Mouse (Mus musculus) bone marrow, adult 2 months (tissue): ENCODE data around the gene Tubd1. TPM values are rescaled to one million over a fixed set of nuclear protein-coding genes. Genes with fewer than 3 reads are reported as not detected.

ENCODE experiments used
- H3K27ac ChIP-seq: fragments of 200-500 bp; 2 replicates; pipeline ENCODE4 v1.5.1; 2012; ENCODE audit warnings: low read depth, mild to moderate bottlenecking, control low read depth, inconsistent platforms, low read length; ENCODE audit not compliant: control insufficient read depth, poor library complexity, insufficient read depth
- H3K4me1 ChIP-seq: fragments of 200-500 bp; 2 replicates; pipeline ENCODE4 v1.6.1; 2011; ENCODE audit warnings: low read length; ENCODE audit not compliant: control insufficient read depth, insufficient read depth
- H3K4me3 ChIP-seq: fragments of 200-500 bp; replicated peaks from 2 replicates; pipeline ENCODE3; 2011; ENCODE audit warnings: mild to moderate bottlenecking, low read depth, low read length, control low read depth; ENCODE audit not compliant: control insufficient read depth
- CTCF ChIP-seq: fragments of 200-500 bp; IDR thresholded peaks from 2 replicates; pipeline ENCODE4 v1.5.1; 2011; ENCODE audit warnings: low read length, control low read depth; ENCODE audit not compliant: control insufficient read depth, insufficient read depth
- POLR2A ChIP-seq: fragments of 200-500 bp; IDR thresholded peaks from 2 replicates; pipeline ENCODE4 v1.6.1; 2011; ENCODE audit warnings: low read depth, mild to moderate bottlenecking, control low read depth, low read length, borderline replicate concordance; ENCODE audit not compliant: control insufficient read depth
- WGBS: fragments of 180-500 bp; shearing (Covaris S2); methylation state at CpG from one replicate; pipeline ENCODE4 v1.1.7; 2018; 5-methylcytosine and 5-hydroxymethylcytosine counted together
- polyA plus RNA-seq: library from polyadenylated mRNA; stranded (reverse); fragments of >200 nt; gene quantifications from 2 replicates; pipeline ENCODE4 v1.2.4, GENCODE M21; 2011; ENCODE audit warnings: low replicate concordance; ENCODE audit not compliant: missing spikeins, insufficient read depth, insufficient read length

Tubd1 gene
- polyA plus RNA-seq, 1 experiment, result 13.6 TPM

DNA sequence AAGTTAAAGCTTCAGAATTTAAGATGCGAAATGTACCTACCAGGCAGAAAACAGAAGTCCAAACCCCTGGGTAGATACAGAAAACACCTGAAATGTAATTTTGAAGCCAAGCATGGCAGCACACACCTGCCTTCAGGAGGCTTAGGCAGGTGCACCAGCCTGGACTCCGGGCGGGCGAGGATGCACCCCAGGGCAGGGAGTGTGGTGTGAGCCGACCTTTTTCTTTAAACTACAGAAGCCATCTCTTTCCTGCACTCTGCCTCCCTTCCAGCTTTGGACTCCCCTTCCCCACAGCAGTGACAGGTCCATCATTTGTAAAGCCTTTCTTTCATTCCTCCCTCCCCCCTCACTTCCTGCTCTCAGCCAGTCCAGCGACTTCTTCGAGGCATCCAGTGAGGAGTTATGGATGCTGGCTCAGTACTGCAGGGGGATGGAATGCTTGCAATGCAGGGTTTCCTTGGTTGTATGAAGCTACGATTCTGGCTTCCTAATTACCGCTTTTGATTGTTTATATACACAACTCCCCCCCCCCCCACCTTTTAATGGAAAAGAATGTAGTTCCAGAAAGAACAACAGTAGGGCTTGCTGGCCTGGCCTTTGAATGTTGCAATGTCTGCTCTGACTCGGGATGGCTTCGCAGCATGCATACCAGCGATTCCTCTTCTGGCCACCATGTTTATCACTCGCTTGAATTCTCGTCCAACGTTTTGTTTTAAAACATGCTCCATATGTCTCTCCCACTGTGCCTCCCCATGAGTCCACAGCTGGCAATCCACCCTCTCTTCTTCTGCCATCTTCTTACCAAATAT is 26.5 kb downstream of the Tubd1 start:
- TF ChIP-seq CTCF (no peak), POLR2A (no peak)
- H3K27ac ChIP-seq, result no peak overlapping the region
- no peak overlapping the region for H3K4me3 ChIP-seq
- WGBS, result 78% methylated on average over 15 of the region's 15 CpGs
- H3K4me1 ChIP-seq, result no peaks in the 10 kb centered on the region

DNA sequence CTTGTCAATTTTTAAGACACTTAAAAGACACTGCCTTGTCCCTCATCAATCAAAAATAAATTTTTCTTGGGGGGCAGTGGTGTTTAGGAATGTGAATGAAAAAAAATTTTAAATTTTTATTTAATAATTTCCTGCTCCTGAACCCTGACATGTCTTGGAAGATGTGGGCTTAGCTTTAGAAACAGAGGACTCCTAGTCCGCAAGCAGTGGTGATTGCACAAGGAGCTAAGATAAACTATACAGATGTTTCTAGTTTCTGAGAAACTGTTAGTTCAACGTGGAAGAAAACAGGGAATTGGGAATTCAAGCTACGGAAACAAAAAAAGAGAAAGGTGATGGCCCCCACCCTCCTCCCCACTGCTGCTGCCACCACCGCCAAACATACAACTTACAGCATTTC is 27.1 kb downstream of the Tubd1 start:
- Histone ChIP-seq H3K4me3 (no peak overlapping the region), H3K27ac (no peak overlapping the region), H3K4me1 (no peaks in the 10 kb centered on the region; the same call in 1 of the 2 replicates)
- WGBS, result 70% methylated on average over 4 of the region's 4 CpGs
- no peak for TF ChIP-seq CTCF

DNA sequence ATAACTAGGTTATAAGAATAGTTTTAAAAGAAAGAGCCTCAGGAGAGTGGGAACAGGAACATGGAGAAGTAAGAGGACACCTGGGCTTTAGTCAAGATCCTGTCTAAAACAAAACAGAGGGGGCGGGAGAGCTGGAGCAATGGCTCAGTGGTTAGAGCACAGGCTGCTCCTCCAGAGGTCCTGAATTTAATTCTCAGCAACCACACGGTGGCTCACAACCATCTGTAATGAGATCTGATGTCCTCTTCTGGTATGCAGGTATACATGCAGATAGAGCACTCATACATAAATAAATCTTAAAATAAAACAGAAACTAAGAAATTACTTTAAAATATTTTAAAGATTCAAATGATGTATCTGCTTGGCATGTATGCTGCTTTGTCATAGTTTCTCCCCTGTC is 27.8 kb downstream of the Tubd1 start:
- H3K27ac ChIP-seq, result no peak overlapping the region
- no peaks in the 10 kb centered on the region; the same call in 1 of the 2 replicates for H3K4me1 ChIP-seq
- 37% methylated on average over 2 of the region's 2 CpGs for WGBS
- TF ChIP-seq CTCF, result no peak
- TF ChIP-seq POLR2A, result no peak
- H3K4me3 ChIP-seq, result no peak overlapping the region

GRCm38 (mm10) chr11:86573646-86574231 is 28.9 kb downstream of the Tubd1 start:
- 68% methylated on average over 6 of the region's 6 CpGs for WGBS
- TF ChIP-seq POLR2A (no peak), CTCF (no peak)
- Histone ChIP-seq H3K4me3 (no peak overlapping the region), H3K4me1 (peaks cover 2% of the 10 kb centered on the region; the same call in 1 of the 2 replicates), H3K27ac (no peak overlapping the region)

DNA sequence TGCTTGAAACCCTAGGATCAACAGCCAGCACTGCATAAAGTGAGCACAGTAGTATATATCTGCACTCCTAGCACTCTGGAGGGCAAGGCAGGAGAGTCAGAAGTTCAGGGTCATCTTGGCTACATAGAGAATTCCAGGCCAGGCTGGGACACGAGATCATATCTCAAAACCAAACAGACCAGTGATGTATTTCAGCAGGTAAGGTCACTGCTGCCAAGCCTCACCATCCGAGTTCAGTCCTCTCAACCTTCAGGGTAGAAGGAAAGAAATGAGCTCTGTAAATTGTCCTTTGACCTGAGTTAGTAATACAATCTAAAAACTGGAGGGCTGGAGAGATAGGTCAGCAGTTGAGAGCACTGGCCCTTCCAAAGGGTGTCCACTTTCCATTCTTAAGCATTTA is 29.6 kb downstream of the Tubd1 start:
- no peak for TF ChIP-seq CTCF
- no peak for TF ChIP-seq POLR2A
- Histone ChIP-seq H3K4me1 (peaks cover 4% of the 10 kb centered on the region), H3K27ac (no peak overlapping the region), H3K4me3 (no peak overlapping the region)
- WGBS, result 70% methylated on average over 2 of the region's 2 CpGs

DNA sequence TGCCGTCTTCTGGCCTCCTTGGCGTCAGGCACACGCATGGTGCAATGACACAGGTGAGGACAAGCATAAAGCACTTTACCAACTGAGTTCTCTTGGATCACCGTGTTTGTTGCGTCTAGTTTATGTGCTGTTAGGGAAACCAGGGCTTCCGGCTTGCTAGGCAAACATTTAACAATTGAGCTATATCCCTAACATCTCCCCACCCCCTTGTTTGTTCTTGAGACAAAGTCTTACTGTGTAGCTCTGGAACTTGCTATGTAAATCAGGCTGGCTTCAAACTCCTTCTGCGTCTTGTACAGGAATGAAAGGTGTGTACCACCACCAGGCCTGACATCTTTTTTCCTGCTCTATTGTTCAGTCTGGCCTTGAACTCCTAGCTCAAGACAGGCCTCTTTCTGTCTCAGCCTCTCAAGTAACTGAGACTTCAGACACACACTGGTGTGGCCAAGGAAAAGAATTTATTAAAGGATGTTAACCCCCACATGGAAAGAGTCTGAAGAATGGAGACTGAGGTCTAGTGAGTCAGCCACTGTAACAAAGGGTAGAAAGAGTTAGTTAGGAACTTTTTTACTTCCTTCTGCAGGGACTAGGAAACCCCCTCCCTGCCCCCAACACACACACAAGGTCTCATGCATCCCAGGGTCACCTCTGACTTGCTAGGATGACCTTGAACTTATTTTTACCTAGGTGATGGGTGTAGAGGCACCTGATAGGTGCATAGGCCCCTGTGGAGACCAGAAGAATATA is 31.0 kb downstream of the Tubd1 start:
- H3K4me1 ChIP-seq, result peaks cover 11% of the 10 kb centered on the region
- no peak overlapping the region for H3K27ac ChIP-seq
- H3K4me3 ChIP-seq, result no peak overlapping the region
- 85% methylated on average over 7 of the region's 7 CpGs for WGBS
- no peak for TF ChIP-seq CTCF
- TF ChIP-seq POLR2A, result no peak

GRCm38 (mm10) chr11:86577231-86577630 is 32.4 kb downstream of the Tubd1 start:
- Histone ChIP-seq H3K27ac (peak overlapping the region; percentile 70), H3K4me1 (peaks cover 12% of the 10 kb centered on the region), H3K4me3 (no peak overlapping the region)
- 28% methylated on average over 4 of the region's 4 CpGs for WGBS
- no peak for TF ChIP-seq POLR2A
- no peak for TF ChIP-seq CTCF

GRCm38 (mm10) chr11:86578106-86578808 is 33.5 kb downstream of the Tubd1 start:
- Histone ChIP-seq H3K4me1 (peaks cover 12% of the 10 kb centered on the region), H3K27ac (peak overlapping the region; percentile 86), H3K4me3 (no peak overlapping the region)
- TF ChIP-seq CTCF (no peak), POLR2A (no peak)
- 66% methylated on average over 6 of the region's 6 CpGs for WGBS
